Mouse (Mus musculus) splenic B cell, adult 2 months (primary cell): ENCODE measurements around the gene Ptprcap.
"Not testable (repeated sequence)": the region's sequence is repeated elsewhere in the genome, so short reads cannot be mapped to it uniquely, and the experiment has no call there.

ENCODE experiments used
- DNase-seq: peaks from one replicate; pipeline ENCODE4 v3.0.0-alpha.2; 2011; ENCODE audit warnings: low read depth, low spot score
- H3K27me3 ChIP-seq: 2 replicates; pipeline ENCODE4 v1.6.1; 2012; ENCODE audit warnings: mild to moderate bottlenecking, low read length, moderate library complexity, mixed read lengths; ENCODE audit not compliant: control insufficient read depth, poor library complexity, insufficient read depth, severe bottlenecking
- H3K36me3 ChIP-seq: 2 replicates; pipeline ENCODE4 v1.6.1; 2012; ENCODE audit warnings: mild to moderate bottlenecking, low read length, moderate library complexity, mixed read lengths; ENCODE audit not compliant: control insufficient read depth, poor library complexity, insufficient read depth, severe bottlenecking

Gene Ptprcap

GRCm38 (mm10) chr19:4135229-4135962, 18.0 kb upstream of the Ptprcap start:
- not testable (repeated sequence) for DNase-seq, H3K27me3 ChIP-seq
- H3K36me3 ChIP-seq = peaks cover 16% of the 10 kb centered on the region

GRCm38 (mm10) chr19:4135963-4136345, 17.4 kb upstream of the Ptprcap start:
- DNase-seq = peak; percentile 48
- H3K27me3 ChIP-seq = not testable (repeated sequence)
- H3K36me3 ChIP-seq = peaks cover 11% of the 10 kb centered on the region

- no peaks in the 10 kb centered on the region for H3K27me3 ChIP-seq
- peaks cover 6% of the 10 kb centered on the region for H3K36me3 ChIP-seq
- no peak for DNase-seq
Observed at GRCm38 (mm10) chr19:4136463-4136862, 16.9 kb upstream of the Ptprcap start.

- Histone ChIP-seq H3K27me3 (no peaks in the 10 kb centered on the region), H3K36me3 (peaks cover under 1% of the 10 kb centered on the region; the same call in 1 of the 2 replicates)
- DNase-seq = peak; percentile 69
Observed at GRCm38 (mm10) chr19:4137913-4138312, 15.5 kb upstream of the Ptprcap start.

GRCm38 (mm10) chr19:4139446-4139845, 14.0 kb upstream of the Ptprcap start, which contains the start of gene Gpr152:
Gpr152 (plus strand) TSS chr19:4139787.
- DNase-seq = no peak
- no peaks in the 10 kb centered on the region for H3K36me3 ChIP-seq
- no peaks in the 10 kb centered on the region for H3K27me3 ChIP-seq

GRCm38 (mm10) chr19:4140147-4140546, 13.3 kb upstream of the Ptprcap start:
- no peaks in the 10 kb centered on the region for H3K27me3 ChIP-seq
- no peaks in the 10 kb centered on the region for H3K36me3 ChIP-seq
- DNase-seq = no peak

- no peaks in the 10 kb centered on the region for H3K27me3 ChIP-seq
- H3K36me3 ChIP-seq = no peaks in the 10 kb centered on the region
- DNase-seq = no peak
Observed at GRCm38 (mm10) chr19:4142416-4143173, 10.8 kb upstream of the Ptprcap start.

GRCm38 (mm10) chr19:4143759-4144268, 9.6 kb upstream of the Ptprcap start, which contains the start of gene Cabp4:
Cabp4 (minus strand) TSS chr19:4144033.
- DNase-seq = peak; percentile 33
- Histone ChIP-seq H3K36me3 (no peaks in the 10 kb centered on the region), H3K27me3 (no peaks in the 10 kb centered on the region)

GRCm38 (mm10) chr19:4144550-4145498, 8.6 kb upstream of the Ptprcap start:
- Histone ChIP-seq H3K27me3 (no peaks in the 10 kb centered on the region), H3K36me3 (no peaks in the 10 kb centered on the region)
- DNase-seq = peak; percentile 64

- Histone ChIP-seq H3K36me3 (peaks cover 3% of the 10 kb centered on the region; the same call in 1 of the 2 replicates), H3K27me3 (no peaks in the 10 kb centered on the region)
- no peak for DNase-seq
Observed at GRCm38 (mm10) chr19:4145936-4146335, 7.5 kb upstream of the Ptprcap start.

- no peaks in the 10 kb centered on the region for H3K27me3 ChIP-seq
- H3K36me3 ChIP-seq = peaks cover 3% of the 10 kb centered on the region; the same call in 1 of the 2 replicates
- DNase-seq = no peak
Observed at GRCm38 (mm10) chr19:4146366-4147021, 6.9 kb upstream of the Ptprcap start.

- H3K27me3 ChIP-seq = no peaks in the 10 kb centered on the region
- no peak for DNase-seq
- peaks cover 3% of the 10 kb centered on the region; the same call in 1 of the 2 replicates for H3K36me3 ChIP-seq
Observed at GRCm38 (mm10) chr19:4147022-4147405, 6.4 kb upstream of the Ptprcap start.

GRCm38 (mm10) chr19:4147782-4148490, 5.5 kb upstream of the Ptprcap start:
- no peaks in the 10 kb centered on the region for H3K27me3 ChIP-seq
- peaks cover 3% of the 10 kb centered on the region; the same call in 1 of the 2 replicates for H3K36me3 ChIP-seq
- no peak for DNase-seq
